Mouse (Mus musculus): ENCODE results near the gene Gm11541. TPM values are rescaled to one million over a fixed set of nuclear protein-coding genes. Genes with fewer than 3 reads are reported as not detected.
"Not testable (repeated sequence)": the region's sequence is repeated elsewhere in the genome, so short reads cannot be mapped to it uniquely, and the experiment has no call there.

Gene Gm11541
- polyA plus RNA-seq, 1 experiment from 2014 or later: 0.15 TPM

- Histone ChIP-seq H3K9me3 (no peaks in the 10 kb centered on the region), H3K27ac (no peak overlapping the region), H3K9ac (no peak overlapping the region), H3K4me1 (peaks cover 10% of the 10 kb centered on the region), H3K36me3 (peaks cover 27% of the 10 kb centered on the region), H3K27me3 (replicated peaks) (no peaks in the 10 kb centered on the region), H3K4me2 (replicated peaks) (peak overlapping the region; percentile 77), H3K4me3 (peak overlapping the region; percentile 60)
- no peak for ATAC-seq (ENCODE audit: low FRiP score, low read depth)
- WGBS: 52% methylated on average over 8 of the region's 8 CpGs
Measured at GRCm38 (mm10) chr11:94652973-94653372, 51.3 kb downstream of the Gm11541 start.

GRCm38 (mm10) chr11:94651241-94651640 is 53.1 kb downstream of the Gm11541 start:
- WGBS: 96% methylated on average over 7 of the region's 7 CpGs
- not testable (repeated sequence) for H3K9ac ChIP-seq

GRCm38 (mm10) chr11:94646457-94646856 is 57.8 kb downstream of the Gm11541 start:
- H3K9me3 ChIP-seq: no peaks in the 10 kb centered on the region
- no peak for ATAC-seq (ENCODE audit: low FRiP score, low read depth)
- no peak overlapping the region for H3K4me3 ChIP-seq
- no peak overlapping the region for H3K4me2 ChIP-seq (replicated peaks)
- peaks cover 84% of the 10 kb centered on the region for H3K36me3 ChIP-seq
- no peak overlapping the region for H3K27ac ChIP-seq
- H3K4me1 ChIP-seq: no peaks in the 10 kb centered on the region
- H3K9ac ChIP-seq: no peak overlapping the region
- H3K27me3 ChIP-seq (replicated peaks): no peaks in the 10 kb centered on the region
- WGBS: 91% methylated on average over 4 of the region's 4 CpGs

More at GRCm38 (mm10) chr11:94651241-94651640, 53.1 kb downstream of the Gm11541 start:
- not testable (repeated sequence) for H3K27ac ChIP-seq; ATAC-seq (ENCODE audit: low FRiP score, low read depth); H3K27me3 ChIP-seq (replicated peaks); H3K4me3 ChIP-seq; H3K9me3 ChIP-seq; H3K4me2 ChIP-seq (replicated peaks)
- Histone ChIP-seq H3K4me1 (peaks cover 10% of the 10 kb centered on the region), H3K36me3 (peaks cover 37% of the 10 kb centered on the region)

Other genes with a start within 250 kb of the Gm11541 start
- gene Cacna1g, start 230.3 kb downstream of the Gm11541 start, polyA plus RNA-seq (2016; fragmentation: Nextera tagmentation; extraction: Ambion mirVana): 10.3 and 12.0 TPM in 2 replicates
- 0.19 TPM in 1 of 2 replicates, not detected in the other for gene Spata20, start 218.3 kb downstream of the Gm11541 start, polyA plus RNA-seq (2016; fragmentation: Nextera tagmentation; extraction: Ambion mirVana)
- 0.43 and 0.62 TPM in 2 replicates for gene Epn3, start 204.5 kb downstream of the Gm11541 start, polyA plus RNA-seq (2016; fragmentation: Nextera tagmentation; extraction: Ambion mirVana)
- 1.8 and 2.5 TPM in 2 replicates for gene Mycbpap, start 182.8 kb downstream of the Gm11541 start, polyA plus RNA-seq (2016; fragmentation: Nextera tagmentation; extraction: Ambion mirVana)
- gene Rsad1, start 155.2 kb downstream of the Gm11541 start, polyA plus RNA-seq (2016; fragmentation: Nextera tagmentation; extraction: Ambion mirVana): 3.8 and 4.1 TPM in 2 replicates
- gene Chad, start 139.5 kb downstream of the Gm11541 start, polyA plus RNA-seq (2016; fragmentation: Nextera tagmentation; extraction: Ambion mirVana): 1.3 and 1.5 TPM in 2 replicates
- 2.6 and 3.7 TPM in 2 replicates for gene Acsf2, start 102.6 kb downstream of the Gm11541 start, polyA plus RNA-seq (2016; fragmentation: Nextera tagmentation; extraction: Ambion mirVana)
- gene Lrrc59, start 74.7 kb downstream of the Gm11541 start, polyA plus RNA-seq (2016; fragmentation: Nextera tagmentation; extraction: Ambion mirVana): 201 and 203 TPM in 2 replicates
- gene Mrpl27, start 50.7 kb downstream of the Gm11541 start, polyA plus RNA-seq (2016; fragmentation: Nextera tagmentation; extraction: Ambion mirVana): 128 and 134 TPM in 2 replicates
- 19.8 and 23.0 TPM in 2 replicates for gene Eme1, start 50.5 kb downstream of the Gm11541 start, polyA plus RNA-seq (2016; fragmentation: Nextera tagmentation; extraction: Ambion mirVana)
- gene Xylt2, start 27.0 kb downstream of the Gm11541 start, polyA plus RNA-seq (2016; fragmentation: Nextera tagmentation; extraction: Ambion mirVana): 18.5 and 19.5 TPM in 2 replicates
- gene Cdc34b, start 37.3 kb upstream of the Gm11541 start, polyA plus RNA-seq (2016; fragmentation: Nextera tagmentation; extraction: Ambion mirVana): not detected in 2 replicates
- not detected in 2 replicates for gene Tmem92, start 78.2 kb upstream of the Gm11541 start, polyA plus RNA-seq (2016; fragmentation: Nextera tagmentation; extraction: Ambion mirVana)
- gene Col1a1, start 231.7 kb upstream of the Gm11541 start, polyA plus RNA-seq (2016; fragmentation: Nextera tagmentation; extraction: Ambion mirVana): 209 and 219 TPM in 2 replicates

All from neural tube, embryonic 12.5 days (tissue).